Mouse (Mus musculus): ENCODE data around the gene Abcb1a. TPM values are rescaled to one million over a fixed set of nuclear protein-coding genes. Genes with fewer than 3 reads are reported as not detected.

The Abcb1a gene
- polyA plus RNA-seq, 1 experiment, result not detected

DNA sequence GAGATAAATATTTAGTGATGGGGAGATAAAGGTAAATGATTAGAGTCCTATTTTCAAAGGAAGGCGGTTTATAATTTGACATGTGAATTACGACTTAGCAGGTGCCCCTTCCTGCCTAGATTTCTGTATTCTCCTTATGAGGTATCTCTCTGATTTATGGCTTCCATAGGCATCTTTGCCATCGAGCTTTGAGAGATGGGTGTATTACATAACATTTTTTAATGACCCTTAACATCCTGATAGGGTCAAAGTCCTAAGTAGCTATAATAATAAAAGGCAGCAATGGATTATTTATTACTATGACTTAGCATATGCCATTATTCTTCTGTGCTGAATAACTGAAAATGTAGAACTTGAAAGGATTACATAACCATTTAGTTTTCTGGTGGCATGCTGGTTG, 4.8 kb downstream of the Abcb1a start:
- peaks cover 8% of the 10 kb centered on the region for H3K27me3 ChIP-seq (ENCODE audit: control insufficient read depth)
- TF ChIP-seq TAL1 (IDR thresholded peaks at IDR 0.05; ENCODE audit: low read length) (no peak), GATA1 (IDR thresholded peaks at IDR 0.05; ENCODE audit: low read length) (no peak)
- no peaks in the 10 kb centered on the region for H3K4me1 ChIP-seq (ENCODE audit: control insufficient read depth)
- no peaks in the 10 kb centered on the region for H3K9me3 ChIP-seq (ENCODE audit: control insufficient read depth, low read length)
- no peaks in the 10 kb centered on the region for H3K36me3 ChIP-seq (ENCODE audit: control insufficient read depth)
- no peak overlapping the region for H3K4me3 ChIP-seq (replicated peaks)

DNA sequence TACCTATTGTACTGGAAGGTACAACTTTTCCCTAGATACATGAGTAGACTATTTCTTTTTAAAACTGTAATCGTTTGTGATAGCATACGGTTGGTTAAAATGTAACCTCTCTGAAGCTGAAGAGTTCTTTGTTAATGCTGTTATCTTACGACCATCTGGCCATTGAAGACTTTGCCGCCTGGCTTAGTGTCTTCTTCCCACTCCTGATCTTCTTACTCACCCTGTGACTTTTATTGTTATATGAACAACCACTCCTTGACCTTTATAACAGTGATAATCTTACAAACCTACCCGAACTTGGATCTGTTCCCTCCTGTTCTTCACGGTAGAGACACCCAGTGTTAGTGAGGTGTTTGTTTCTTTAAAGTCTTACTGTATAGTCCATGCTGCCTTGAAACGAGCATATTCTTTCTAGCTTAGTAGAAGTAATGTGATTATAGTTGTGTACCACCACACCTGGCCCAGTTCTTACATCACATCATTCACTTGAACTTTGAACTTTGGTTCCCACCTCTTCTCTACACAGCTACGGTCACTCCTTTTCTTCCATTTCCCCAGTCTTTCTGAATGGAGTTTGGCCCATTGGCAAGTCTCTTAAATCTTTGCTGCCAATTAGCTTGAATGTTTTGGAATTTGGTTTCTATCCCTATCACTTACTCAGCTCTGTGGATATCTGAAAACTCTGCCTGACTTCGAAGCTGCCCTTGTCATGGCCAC, 8.0 kb downstream of the Abcb1a start:
- H3K9me3 ChIP-seq (ENCODE audit: control insufficient read depth, low read length), result no peaks in the 10 kb centered on the region
- TF ChIP-seq GATA1 (IDR thresholded peaks at IDR 0.05; ENCODE audit: low read length), result no peak
- TF ChIP-seq TAL1 (IDR thresholded peaks at IDR 0.05; ENCODE audit: low read length), result no peak
- no peaks in the 10 kb centered on the region for H3K27me3 ChIP-seq (ENCODE audit: control insufficient read depth)

DNA sequence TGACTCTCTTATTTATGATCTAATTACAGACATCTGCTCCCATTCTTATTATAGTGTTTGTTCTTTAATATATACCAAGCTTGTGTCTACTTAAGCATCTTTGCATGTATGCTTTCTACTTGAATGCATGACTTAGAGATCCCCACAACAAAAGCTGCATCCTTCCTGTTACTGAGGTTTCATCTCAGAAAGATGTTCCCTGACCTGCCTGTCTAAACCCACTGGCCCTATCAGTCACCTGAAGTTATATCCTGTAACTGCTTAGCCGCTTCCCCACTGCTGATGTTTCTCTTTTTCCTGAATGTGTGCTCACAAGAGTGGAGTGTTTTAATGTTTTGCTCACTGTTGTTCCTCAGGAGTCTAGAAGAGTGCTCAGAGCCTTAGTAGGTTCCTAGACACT, 9.7 kb downstream of the Abcb1a start:
- Histone ChIP-seq H3K4me3 (replicated peaks) (no peak overlapping the region), H3K9me3 (ENCODE audit: control insufficient read depth, low read length) (no peaks in the 10 kb centered on the region), H3K27me3 (ENCODE audit: control insufficient read depth) (no peaks in the 10 kb centered on the region), H3K4me1 (ENCODE audit: control insufficient read depth) (no peaks in the 10 kb centered on the region), H3K36me3 (ENCODE audit: control insufficient read depth) (no peaks in the 10 kb centered on the region)
- TF ChIP-seq TAL1 (IDR thresholded peaks at IDR 0.05; ENCODE audit: low read length) (no peak), GATA1 (IDR thresholded peaks at IDR 0.05; ENCODE audit: low read length) (no peak)

More for the DNA sequence above, 8.0 kb downstream of the Abcb1a start:
- Histone ChIP-seq H3K36me3 (ENCODE audit: control insufficient read depth) (no peaks in the 10 kb centered on the region), H3K4me1 (ENCODE audit: control insufficient read depth) (no peaks in the 10 kb centered on the region), H3K4me3 (replicated peaks) (no peak overlapping the region)

DNA sequence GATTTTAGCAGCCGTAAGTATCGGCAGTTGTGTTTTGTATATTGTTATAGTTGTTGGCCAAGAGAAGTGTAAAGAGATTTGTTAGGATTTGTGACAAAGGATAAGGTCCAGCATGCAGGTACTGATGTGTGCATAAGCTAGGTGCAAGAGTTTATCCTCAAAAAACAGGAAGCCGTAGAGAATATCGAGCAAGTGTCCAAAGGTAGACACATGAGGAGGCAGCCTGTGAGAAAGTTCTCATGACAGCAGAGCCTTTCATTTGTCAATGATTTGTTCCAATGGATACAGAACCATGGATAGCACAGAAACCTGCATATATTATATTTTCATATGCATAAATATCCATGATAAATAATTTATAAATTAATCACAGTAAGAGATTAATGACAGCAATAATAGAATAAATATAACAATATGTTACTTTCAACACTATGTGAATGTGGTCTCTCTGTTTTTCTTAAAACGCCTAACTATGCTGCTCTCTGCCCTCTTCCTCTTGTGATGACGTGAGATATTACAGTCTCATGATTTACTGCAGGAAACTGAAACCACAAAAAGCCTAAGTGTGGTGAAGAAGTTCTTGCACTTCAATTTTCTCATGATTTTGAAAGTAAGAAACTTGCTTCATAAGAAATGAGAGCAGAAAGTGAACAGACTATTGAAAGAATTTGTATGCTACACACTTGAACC, 15.5 kb downstream of the Abcb1a start:
- no peaks in the 10 kb centered on the region for H3K27me3 ChIP-seq (ENCODE audit: control insufficient read depth)
- no peaks in the 10 kb centered on the region for H3K9me3 ChIP-seq (ENCODE audit: control insufficient read depth, low read length)
- TF ChIP-seq TAL1 (IDR thresholded peaks at IDR 0.05; ENCODE audit: low read length) (no peak), GATA1 (IDR thresholded peaks at IDR 0.05; ENCODE audit: low read length) (no peak)
- no peaks in the 10 kb centered on the region for H3K36me3 ChIP-seq (ENCODE audit: control insufficient read depth)
- no peaks in the 10 kb centered on the region for H3K4me1 ChIP-seq (ENCODE audit: control insufficient read depth)
- no peak overlapping the region for H3K4me3 ChIP-seq (replicated peaks)

DNA sequence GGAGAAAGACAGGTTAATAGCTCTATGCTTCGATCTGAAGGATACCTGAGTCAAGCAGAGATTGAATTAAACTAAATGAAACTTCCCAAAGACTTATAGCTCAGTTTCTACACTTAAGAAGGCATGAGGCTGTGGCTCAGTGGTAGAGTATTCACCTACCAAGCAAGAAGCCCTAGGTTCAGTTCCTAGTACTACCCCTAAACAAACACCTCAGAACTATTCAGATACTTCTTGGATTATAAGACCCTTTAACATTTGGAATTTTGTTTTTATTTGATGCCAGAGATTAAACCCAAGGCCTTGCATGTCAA, 16.0 kb downstream of the Abcb1a start:
- no peaks in the 10 kb centered on the region for H3K4me1 ChIP-seq (ENCODE audit: control insufficient read depth)
- TF ChIP-seq GATA1 (IDR thresholded peaks at IDR 0.05; ENCODE audit: low read length), result no peak
- no peak for TF ChIP-seq TAL1 (IDR thresholded peaks at IDR 0.05; ENCODE audit: low read length)
- no peaks in the 10 kb centered on the region for H3K9me3 ChIP-seq (ENCODE audit: control insufficient read depth, low read length)
- no peaks in the 10 kb centered on the region for H3K36me3 ChIP-seq (ENCODE audit: control insufficient read depth)
- H3K4me3 ChIP-seq (replicated peaks), result no peak overlapping the region
- no peaks in the 10 kb centered on the region for H3K27me3 ChIP-seq (ENCODE audit: control insufficient read depth)

DNA sequence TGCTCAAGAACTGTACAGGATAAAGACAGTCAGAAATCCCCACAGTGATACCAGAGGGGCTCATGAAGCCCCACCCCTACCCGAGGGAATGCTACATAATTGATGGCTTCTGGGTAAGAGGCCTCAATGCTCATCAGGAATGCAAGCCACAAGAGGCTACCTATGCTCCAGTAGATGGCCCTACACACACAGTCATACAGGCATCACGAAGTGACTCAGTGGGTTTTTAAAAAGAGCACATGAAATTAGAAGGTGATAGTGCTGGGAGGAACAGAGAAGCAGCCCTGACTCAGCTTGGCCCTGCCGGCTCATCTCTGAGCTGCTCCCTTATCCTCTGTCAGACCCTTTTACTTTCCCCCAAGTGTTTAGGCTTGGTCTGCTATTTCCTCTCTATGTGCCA, 21.3 kb downstream of the Abcb1a start:
- Histone ChIP-seq H3K9me3 (ENCODE audit: control insufficient read depth, low read length) (no peaks in the 10 kb centered on the region), H3K4me1 (ENCODE audit: control insufficient read depth) (no peaks in the 10 kb centered on the region), H3K36me3 (ENCODE audit: control insufficient read depth) (no peaks in the 10 kb centered on the region), H3K27me3 (ENCODE audit: control insufficient read depth) (no peaks in the 10 kb centered on the region), H3K4me3 (replicated peaks) (no peak overlapping the region)
- TF ChIP-seq TAL1 (IDR thresholded peaks at IDR 0.05; ENCODE audit: low read length) (no peak), GATA1 (IDR thresholded peaks at IDR 0.05; ENCODE audit: low read length) (no peak)

DNA sequence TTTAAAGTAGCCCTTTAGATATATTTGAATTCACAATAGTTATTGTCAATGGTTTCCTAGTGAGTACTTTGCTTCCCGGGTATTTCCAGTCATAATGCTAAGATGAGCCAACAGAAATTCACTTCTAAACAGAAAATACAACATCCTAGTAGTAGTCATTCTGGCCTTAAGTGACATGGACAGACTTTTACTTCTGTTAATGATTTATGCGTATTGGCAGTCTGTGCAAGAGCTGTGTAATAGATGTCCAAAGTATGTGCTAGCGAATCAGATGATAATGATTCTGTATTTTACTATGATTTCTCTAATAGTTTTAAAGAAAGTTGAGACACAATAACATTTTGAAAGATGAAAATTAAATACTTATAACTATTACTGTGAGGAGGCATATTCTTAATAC, 23.8 kb downstream of the Abcb1a start:
- TF ChIP-seq TAL1 (IDR thresholded peaks at IDR 0.05; ENCODE audit: low read length), result no peak
- no peak for TF ChIP-seq GATA1 (IDR thresholded peaks at IDR 0.05; ENCODE audit: low read length)
- H3K4me1 ChIP-seq (ENCODE audit: control insufficient read depth), result no peaks in the 10 kb centered on the region
- H3K4me3 ChIP-seq (replicated peaks), result no peak overlapping the region
- H3K9me3 ChIP-seq (ENCODE audit: control insufficient read depth, low read length), result no peaks in the 10 kb centered on the region
- H3K27me3 ChIP-seq (ENCODE audit: control insufficient read depth), result no peaks in the 10 kb centered on the region
- H3K36me3 ChIP-seq (ENCODE audit: control insufficient read depth), result no peaks in the 10 kb centered on the region

DNA sequence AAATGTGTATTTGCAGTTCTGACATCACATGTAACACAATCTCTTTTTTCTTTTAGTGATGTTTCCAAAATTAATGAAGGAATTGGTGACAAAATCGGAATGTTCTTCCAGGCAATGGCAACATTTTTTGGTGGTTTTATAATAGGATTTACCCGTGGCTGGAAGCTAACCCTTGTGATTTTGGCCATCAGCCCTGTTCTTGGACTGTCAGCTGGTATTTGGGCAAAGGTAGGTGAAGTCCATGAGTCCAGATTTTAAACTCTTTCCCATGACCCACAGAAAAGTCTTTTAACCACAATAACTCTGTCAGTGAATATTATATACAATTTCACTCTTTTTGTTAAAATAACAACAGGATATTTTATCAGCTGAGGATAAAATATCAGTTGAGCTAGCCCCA, 26.2 kb downstream of the Abcb1a start:
- Histone ChIP-seq H3K4me1 (ENCODE audit: control insufficient read depth) (no peaks in the 10 kb centered on the region), H3K4me3 (replicated peaks) (no peak overlapping the region), H3K9me3 (ENCODE audit: control insufficient read depth, low read length) (no peaks in the 10 kb centered on the region), H3K36me3 (ENCODE audit: control insufficient read depth) (no peaks in the 10 kb centered on the region), H3K27me3 (ENCODE audit: control insufficient read depth) (no peaks in the 10 kb centered on the region)
- no peak for TF ChIP-seq TAL1 (IDR thresholded peaks at IDR 0.05; ENCODE audit: low read length)
- TF ChIP-seq GATA1 (IDR thresholded peaks at IDR 0.05; ENCODE audit: low read length), result no peak

DNA sequence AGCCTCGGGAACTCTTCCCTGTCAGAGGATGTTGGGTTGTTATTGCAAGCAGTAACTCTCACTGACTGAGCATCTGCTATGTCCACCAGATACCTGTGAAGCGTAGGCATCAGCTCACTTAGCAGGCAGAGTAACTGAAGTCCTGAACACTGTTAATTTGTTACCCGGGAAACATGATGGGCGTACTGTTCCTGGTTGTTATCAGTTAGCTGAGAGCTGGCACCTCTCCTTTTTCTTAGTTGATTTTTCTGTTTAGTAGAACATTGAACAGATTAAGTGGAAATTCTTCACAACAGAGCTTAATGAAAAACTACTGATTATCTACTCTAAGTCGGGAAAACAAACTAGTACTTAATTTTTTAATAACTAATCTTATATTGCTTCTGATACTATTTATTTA, 27.7 kb downstream of the Abcb1a start:
- Histone ChIP-seq H3K9me3 (ENCODE audit: control insufficient read depth, low read length) (no peaks in the 10 kb centered on the region), H3K4me1 (ENCODE audit: control insufficient read depth) (no peaks in the 10 kb centered on the region), H3K27me3 (ENCODE audit: control insufficient read depth) (no peaks in the 10 kb centered on the region), H3K36me3 (ENCODE audit: control insufficient read depth) (no peaks in the 10 kb centered on the region), H3K4me3 (replicated peaks) (no peak overlapping the region)
- TF ChIP-seq GATA1 (IDR thresholded peaks at IDR 0.05; ENCODE audit: low read length) (no peak), TAL1 (IDR thresholded peaks at IDR 0.05; ENCODE audit: low read length) (no peak)
